Mouse (Mus musculus) layer of hippocampus, adult 18-20 months (tissue): ENCODE data around the gene Vamp5. TPM values are rescaled to one million over a fixed set of nuclear protein-coding genes. Genes with fewer than 3 reads are reported as not detected.
A peak's percentile ranks its signal among the peaks of the same experiment; 100 is the strongest.

Source experiments
- DNase-seq, 2 experiments: peaks; one replicate each; pipeline ENCODE4 v3.0.0; 2022; ENCODE audit warnings: low spot score in 2 of 2
- total RNA-seq, 2 experiments: library from RNA; stranded (reverse); gene quantifications; 2 replicates each; pipeline ENCODE4 v1.2.3; 2021

Vamp5 gene
- total RNA-seq, 2 experiments from 2014 or later: 5.8 to 8.1 TPM

GRCm38 (mm10) chr6:72347166-72347941 lies 32.9 kb downstream of the Vamp5 start, which contains the start of gene 0610030E20Rik:
0610030E20Rik (plus strand) TSS chr6:72347317.
- DNase-seq: peak; percentile 69 to 83

GRCm38 (mm10) chr6:72346261-72346660 lies 34.0 kb downstream of the Vamp5 start:
- DNase-seq: no peak

- DNase-seq: no peak
These were observed 34.6 kb downstream of the Vamp5 start for GRCm38 (mm10) chr6:72345633-72346032.

- DNase-seq: peak; percentile 90 to 98
These were observed 35.1 kb downstream of the Vamp5 start, which contains the start of gene Usp39 for GRCm38 (mm10) chr6:72345074-72345567. Usp39 (minus strand) TSS chr6:72345184.

- no peak for DNase-seq
These were observed 35.7 kb downstream of the Vamp5 start for GRCm38 (mm10) chr6:72344396-72345073.

GRCm38 (mm10) chr6:72340481-72340880 lies 39.8 kb downstream of the Vamp5 start:
- no peak for DNase-seq

GRCm38 (mm10) chr6:72333111-72333510 lies 47.2 kb downstream of the Vamp5 start:
- DNase-seq: no peak

GRCm38 (mm10) chr6:72330133-72330532 lies 50.1 kb downstream of the Vamp5 start:
- DNase-seq: no peak

GRCm38 (mm10) chr6:72329019-72329418 lies 51.2 kb downstream of the Vamp5 start:
- no peak for DNase-seq

- peak; percentile 41 to 74 for DNase-seq
These were observed 54.0 kb downstream of the Vamp5 start for GRCm38 (mm10) chr6:72326274-72326673.

- no peak for DNase-seq
These were observed 56.3 kb downstream of the Vamp5 start for GRCm38 (mm10) chr6:72323786-72324508.

GRCm38 (mm10) chr6:72322936-72323335 lies 57.3 kb downstream of the Vamp5 start:
- no peak for DNase-seq

- DNase-seq: peak; percentile 47 to 90
These were observed 61.2 kb downstream of the Vamp5 start for GRCm38 (mm10) chr6:72319019-72319418.

Other genes starting within 250 kb of the Vamp5 start
- 1 to 10 TPM; 3.2 to 3.4 TPM for gene Atoh8, start 144.9 kb downstream of the Vamp5 start, total RNA-seq
- not detected for gene Sftpb, start 75.9 kb downstream of the Vamp5 start, total RNA-seq
- gene Usp39, start 35.3 kb downstream of the Vamp5 start, total RNA-seq: 10 to 100 TPM; 31.1 to 33.1 TPM
- gene 0610030E20Rik, start 33.2 kb downstream of the Vamp5 start, total RNA-seq: 10 to 100 TPM; 17.0 to 17.9 TPM
- 1 to 10 TPM; 8.4 to 9.2 TPM for gene Tmem150a, start 25.0 kb downstream of the Vamp5 start, total RNA-seq
- 10 to 100 TPM; 87.5 to 89.4 TPM for gene Rnf181, start 13.5 kb downstream of the Vamp5 start, total RNA-seq
- 10 to 100 TPM; 17.7 to 18.9 TPM for gene Vamp8, start 10.2 kb upstream of the Vamp5 start, total RNA-seq
- gene Ggcx, start 33.8 kb upstream of the Vamp5 start, total RNA-seq: 10 to 100 TPM; 21.7 to 23.3 TPM
- gene Mat2a, start 59.1 kb upstream of the Vamp5 start, total RNA-seq: 100 to 1,000 TPM; 193 to 211 TPM
- under 1 TPM; 0.67 to 0.76 TPM for gene Sh2d6, start 141.2 kb upstream of the Vamp5 start, total RNA-seq
- gene Capg, start 163.9 kb upstream of the Vamp5 start, total RNA-seq: 1 to 10 TPM; 3.9 to 5.0 TPM
- 10 to 100 TPM; 24.5 to 24.8 TPM for gene Elmod3, start 217.9 kb upstream of the Vamp5 start, total RNA-seq
- 10 to 100 TPM; 64.3 to 76.9 TPM for gene Retsat, start 218.0 kb upstream of the Vamp5 start, total RNA-seq
- 10 to 100 TPM; 95.0 to 98.9 TPM for gene Tgoln1, start 236.5 kb upstream of the Vamp5 start, total RNA-seq